Mouse (Mus musculus) MN1 (cell line): ENCODE data around the gene Cyp4a10.
"Not testable (repeated sequence)": the region's sequence is repeated elsewhere in the genome, so short reads cannot be mapped to it uniquely, and the experiment has no call there.

ENCODE experiments used
- DNase-seq: peaks from one replicate; pipeline ENCODE4 v3.0.0-alpha.2; 2016; ENCODE audit warnings: low spot score

Cyp4a10 gene

GRCm38 (mm10) chr4:115518000-115518399 is at the start of gene Cyp4a10:
Cyp4a10 (plus strand) TSS chr4:115518264.
- not testable (repeated sequence) for DNase-seq

- DNase-seq: not testable (repeated sequence)
Measured at GRCm38 (mm10) chr4:115473585-115473984, 44.5 kb upstream of the Cyp4a10 start.

- DNase-seq: not testable (repeated sequence)
Measured at GRCm38 (mm10) chr4:115476051-115476450, 42.0 kb upstream of the Cyp4a10 start.

GRCm38 (mm10) chr4:115481006-115481652 is 36.9 kb upstream of the Cyp4a10 start:
- DNase-seq: no peak

- no peak for DNase-seq
Measured at GRCm38 (mm10) chr4:115496001-115496400, 22.1 kb upstream of the Cyp4a10 start, which contains the start of gene Cyp4a14. Cyp4a14 (minus strand) TSS chr4:115496142.

GRCm38 (mm10) chr4:115497466-115497865 is 20.6 kb upstream of the Cyp4a10 start:
- DNase-seq: no peak

- not testable (repeated sequence) for DNase-seq
Measured at GRCm38 (mm10) chr4:115513964-115514363, 4.1 kb upstream of the Cyp4a10 start.

- no peak for DNase-seq
Measured at GRCm38 (mm10) chr4:115519444-115519843, 1.4 kb downstream of the Cyp4a10 start.

GRCm38 (mm10) chr4:115521766-115522165 is 3.7 kb downstream of the Cyp4a10 start:
- DNase-seq: no peak

- DNase-seq: no peak
Measured at GRCm38 (mm10) chr4:115545101-115545500, 27.0 kb downstream of the Cyp4a10 start.

GRCm38 (mm10) chr4:115546141-115546828 is 28.2 kb downstream of the Cyp4a10 start:
- no peak for DNase-seq

- DNase-seq: no peak
Measured at GRCm38 (mm10) chr4:115552726-115553125, 34.7 kb downstream of the Cyp4a10 start.

- no peak for DNase-seq
Measured at GRCm38 (mm10) chr4:115555513-115555912, 37.4 kb downstream of the Cyp4a10 start.

- DNase-seq: no peak
Measured at GRCm38 (mm10) chr4:115557861-115558561, 39.9 kb downstream of the Cyp4a10 start.

- not testable (repeated sequence) for DNase-seq
Measured at GRCm38 (mm10) chr4:115561236-115561635, 43.2 kb downstream of the Cyp4a10 start.

- DNase-seq: no peak
Measured at GRCm38 (mm10) chr4:115563401-115563800, 45.3 kb downstream of the Cyp4a10 start, which contains the start of gene Cyp4a31. Cyp4a31 (plus strand) TSS chr4:115563649.

- not testable (repeated sequence) for DNase-seq
Measured at GRCm38 (mm10) chr4:115564469-115565225, 46.6 kb downstream of the Cyp4a10 start.

- DNase-seq: no peak
Measured at GRCm38 (mm10) chr4:115575255-115575654, 57.2 kb downstream of the Cyp4a10 start.

GRCm38 (mm10) chr4:115575776-115576175 is 57.7 kb downstream of the Cyp4a10 start:
- no peak for DNase-seq

- DNase-seq: no peak
Measured at GRCm38 (mm10) chr4:115583036-115583435, 65.0 kb downstream of the Cyp4a10 start.
